Mouse (Mus musculus) embryo, embryonic 10.5 days (tissue): ENCODE measurements at regions not wholly inside any gene's neighbourhood (a gene's known extent, or its start where the extent isn't known, plus 50 kb on each side); places are given as distances from the start of the nearest gene placed in this dataset.
A peak's percentile ranks its signal among the peaks of the same experiment; 100 is the strongest.

ENCODE experiments used
- DNase-seq: peaks from one replicate; pipeline ENCODE4 v3.0.0-alpha.2; 2015; ENCODE audit warnings: low spot score

DNA sequence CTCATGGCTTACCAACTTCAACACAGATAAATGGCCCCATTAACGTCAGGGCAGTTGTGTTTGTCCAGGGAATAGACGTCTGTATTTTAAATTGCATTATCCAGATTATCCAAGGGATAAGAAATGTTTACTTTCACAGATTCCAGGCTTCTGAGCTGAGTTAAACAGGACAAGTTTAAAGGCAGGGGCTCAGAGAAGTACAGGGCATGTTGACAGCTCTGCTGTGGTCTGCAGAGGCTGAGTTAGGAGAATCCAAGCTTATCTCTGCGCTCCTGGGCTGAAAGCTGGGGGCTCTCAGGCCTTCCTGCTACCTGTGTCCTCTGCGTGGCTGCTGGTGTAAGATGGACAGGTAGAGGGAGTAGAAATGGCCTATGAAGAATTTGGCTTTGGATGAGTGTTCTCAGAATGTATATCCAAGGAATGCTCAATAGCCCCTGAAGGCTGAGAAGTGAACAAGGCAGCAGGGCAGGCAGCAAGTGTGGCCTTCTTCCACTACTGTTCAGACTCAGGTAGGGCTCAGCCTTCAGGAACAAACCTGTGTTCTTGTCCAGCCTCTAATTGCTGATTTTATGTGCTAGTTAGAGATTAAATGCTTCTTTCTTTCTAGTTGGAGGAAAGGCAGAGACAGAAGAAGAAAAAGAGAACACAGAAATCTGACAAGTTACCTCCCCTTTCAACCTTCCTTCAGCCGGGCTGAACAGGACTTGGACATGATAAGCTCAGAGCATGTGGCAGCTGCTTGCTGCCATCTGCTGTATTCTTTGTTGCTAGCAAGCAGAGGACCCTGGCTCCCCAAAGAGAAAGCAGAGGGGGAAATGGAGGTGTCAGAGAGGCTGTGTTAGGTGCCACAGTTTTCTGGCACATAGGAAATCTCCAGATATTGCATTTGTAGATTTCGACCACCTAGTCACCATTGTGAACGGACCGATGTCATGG lies 77.9 kb upstream of the Grem2 start:
- peak; percentile 52 for DNase-seq

DNA sequence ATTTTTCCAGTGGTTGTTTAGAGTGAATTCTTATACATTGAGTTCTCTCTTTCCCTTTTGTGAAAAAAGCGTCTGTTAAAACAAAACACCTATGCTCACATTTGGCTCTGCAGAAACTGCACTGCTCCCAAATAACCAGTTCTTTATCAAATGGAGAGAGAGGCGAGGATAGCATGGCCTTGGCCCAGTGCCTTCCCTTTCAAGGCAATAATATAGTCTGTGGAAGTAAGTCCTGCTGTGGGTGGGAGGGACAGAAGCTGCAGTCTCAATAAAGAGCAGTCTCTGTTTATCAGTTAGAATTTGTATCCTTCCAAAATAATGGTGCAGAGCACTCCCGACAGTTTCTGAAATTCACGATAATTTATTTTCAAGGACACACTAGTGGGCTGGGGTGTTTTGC lies 70.9 kb upstream of the Grem2 start:
- no peak for DNase-seq

DNA sequence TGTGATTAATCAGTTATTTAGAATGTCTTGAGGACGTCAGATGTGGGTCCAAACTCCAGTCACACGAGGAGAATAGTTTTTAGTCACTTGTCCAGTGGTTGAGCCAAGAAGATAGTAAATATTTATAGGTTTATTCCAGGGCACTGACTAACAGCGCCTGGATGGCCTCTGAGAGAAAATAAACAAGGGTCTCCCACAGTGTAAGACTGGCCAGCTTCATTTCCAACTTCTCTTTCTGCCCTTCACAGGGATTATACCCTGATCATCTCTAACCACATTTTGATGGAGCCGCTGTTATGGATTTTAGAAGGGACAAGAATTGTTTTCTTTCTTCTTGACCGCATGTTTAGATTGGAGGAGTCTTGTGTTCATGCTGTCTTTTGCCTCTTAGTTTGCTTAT lies 67.0 kb upstream of the Grem2 start:
- DNase-seq: no peak

GRCm38 (mm10) chr1:174971895-174972294 lies 50.3 kb upstream of the Grem2 start:
- peak; percentile 13 for DNase-seq
